Mouse (Mus musculus): ENCODE measurements around the gene Dkk3. TPM values are rescaled to one million over a fixed set of nuclear protein-coding genes. Genes with fewer than 3 reads are reported as not detected.
A peak's percentile ranks its signal among the peaks of the same experiment; 100 is the strongest.

Gene Dkk3
- total RNA-seq (2014; rRNA removed; ENCODE audit: low replicate concordance), result 53.8 and 56.0 TPM in 2 replicates
- polyA plus RNA-seq (2015; fragmentation: Nextera tagmentation; extraction: Ambion mirVana), result 90.6 and 96.6 TPM in 2 replicates

DNA sequence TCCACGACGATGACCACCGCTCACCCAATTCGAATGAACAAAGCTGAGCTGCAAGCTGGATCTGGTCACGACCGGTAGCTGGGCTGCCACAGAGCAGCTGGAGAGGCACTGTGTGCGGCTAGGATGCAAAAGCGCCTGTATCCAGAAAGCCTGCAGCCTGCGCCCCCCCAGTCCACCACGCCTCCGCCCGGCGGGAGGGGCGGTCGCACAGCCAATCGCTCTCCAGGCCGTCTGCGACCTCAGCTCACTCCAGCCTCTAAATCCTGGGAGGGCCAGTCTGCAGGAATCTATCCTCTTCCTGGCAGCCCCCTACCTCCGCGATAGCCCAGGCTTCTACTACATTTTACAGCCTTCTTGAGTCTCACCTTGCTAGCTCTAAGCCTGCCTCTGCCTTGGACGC lies at the start of gene Dkk3:
Gene Dkk3 (minus strand): TSS at position 116 of the 400 bp plus-strand sequence.
- no peak for TF ChIP-seq EP300 (IDR thresholded peaks at IDR 0.05; ENCODE audit: low read depth)
- no peak for TF ChIP-seq CTCF (IDR thresholded peaks at IDR 0.05; ENCODE audit: low read depth)

DNA sequence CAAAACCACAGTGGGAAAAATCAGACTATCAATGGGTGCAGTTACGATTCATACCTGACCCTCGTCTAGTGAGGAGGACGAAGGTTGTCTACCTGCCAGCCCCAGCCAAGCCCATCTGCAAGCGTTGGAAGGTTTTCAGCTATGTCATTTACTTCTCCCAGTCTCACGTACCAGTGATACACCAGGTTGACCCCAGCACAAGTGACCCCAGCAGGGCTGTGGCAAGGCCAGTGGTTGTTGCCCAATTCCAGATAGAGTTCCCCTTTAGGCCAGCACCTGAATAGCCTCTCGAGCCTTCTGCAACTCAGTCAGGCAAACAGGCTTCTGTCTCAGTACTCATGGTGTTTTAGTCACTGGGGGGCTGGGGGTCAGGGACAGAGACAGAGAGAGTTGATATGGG lies 48.9 kb upstream of the Dkk3 start:
- ATAC-seq (ENCODE audit: insufficient read depth, low read depth) (no peak), DNase-seq (ENCODE audit: low spot score) (no peak)
- peaks cover 24% of the 10 kb centered on the region for H3K4me1 ChIP-seq (ENCODE audit: control insufficient read depth, insufficient read depth)
- no peaks in the 10 kb centered on the region for H3K9me3 ChIP-seq (replicated peaks; ENCODE audit: control insufficient read depth, low read length)
- H3K4me3 ChIP-seq (ENCODE audit: low read depth, low read length), result no peak overlapping the region
- H3K4me2 ChIP-seq (ENCODE audit: low read depth, low read length), result no peak overlapping the region
- H3K27ac ChIP-seq (ENCODE audit: low read depth), result peak overlapping the region; percentile 52
- H3K27me3 ChIP-seq (ENCODE audit: control insufficient read depth, insufficient read depth, low read length), result no peaks in the 10 kb centered on the region
- H3K36me3 ChIP-seq (replicated peaks; ENCODE audit: control insufficient read depth, insufficient read depth, low read length), result no peaks in the 10 kb centered on the region
- TF ChIP-seq CTCF (IDR thresholded peaks at IDR 0.05; ENCODE audit: low read depth), result no peak
- no peak for TF ChIP-seq EP300 (IDR thresholded peaks at IDR 0.05; ENCODE audit: low read depth)
- H3K9ac ChIP-seq (replicated peaks; ENCODE audit: low read depth, low read length), result no peak overlapping the region
- 89% methylated on average over 6 of the region's 6 CpGs for WGBS

More for the DNA sequence above, at the start of gene Dkk3:
- Histone ChIP-seq H3K27ac (ENCODE audit: low read depth) (peak within 1 kb of the TSS; percentile 44), H3K27me3 (ENCODE audit: control insufficient read depth, insufficient read depth, low read length) (peaks cover 18% of the 10 kb centered on the region; the same call in 1 of the 2 replicates), H3K4me1 (ENCODE audit: control insufficient read depth, insufficient read depth) (peaks cover 11% of the 10 kb centered on the region; the same call in 1 of the 2 replicates), H3K36me3 (replicated peaks; ENCODE audit: control insufficient read depth, insufficient read depth, low read length) (no peaks in the 10 kb centered on the region), H3K4me2 (ENCODE audit: low read depth, low read length) (peak within 1 kb of the TSS; percentile 78), H3K9ac (replicated peaks; ENCODE audit: low read depth, low read length) (peak within 1 kb of the TSS; percentile 67), H3K9me3 (replicated peaks; ENCODE audit: control insufficient read depth, low read length) (no peaks in the 10 kb centered on the region), H3K4me3 (ENCODE audit: low read depth, low read length) (peak within 1 kb of the TSS; percentile 54)
- DNase-seq (ENCODE audit: low spot score) (no peak), ATAC-seq (ENCODE audit: insufficient read depth, low read depth) (peak; percentile 52)
- WGBS, result 13% methylated on average over 21 of the region's 21 CpGs

DNA sequence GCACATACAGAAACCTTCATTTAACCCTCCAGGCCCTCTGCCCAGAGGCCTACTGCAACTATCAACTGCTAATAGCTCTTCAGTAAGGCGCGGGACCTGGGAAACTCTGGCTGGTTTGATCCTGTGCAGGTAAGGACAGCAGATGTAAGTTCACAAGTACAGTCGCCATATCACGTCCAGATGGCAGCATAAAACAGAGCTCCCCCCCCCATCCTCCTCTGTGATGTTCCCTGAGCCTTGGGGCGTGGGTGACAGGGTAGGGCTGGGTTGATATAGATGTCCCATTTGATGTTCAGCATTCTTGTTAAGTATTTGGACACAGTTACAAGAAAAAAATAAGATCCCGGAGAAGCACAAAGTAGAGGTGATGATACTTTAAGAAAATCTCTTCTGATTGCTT lies 46.7 kb upstream of the Dkk3 start:
- Histone ChIP-seq H3K27ac (ENCODE audit: low read depth) (peak overlapping the region; percentile 90), H3K36me3 (replicated peaks; ENCODE audit: control insufficient read depth, insufficient read depth, low read length) (no peaks in the 10 kb centered on the region), H3K27me3 (ENCODE audit: control insufficient read depth, insufficient read depth, low read length) (no peaks in the 10 kb centered on the region), H3K4me2 (ENCODE audit: low read depth, low read length) (no peak overlapping the region), H3K4me1 (ENCODE audit: control insufficient read depth, insufficient read depth) (peaks cover 24% of the 10 kb centered on the region), H3K9ac (replicated peaks; ENCODE audit: low read depth, low read length) (no peak overlapping the region), H3K4me3 (ENCODE audit: low read depth, low read length) (no peak overlapping the region), H3K9me3 (replicated peaks; ENCODE audit: control insufficient read depth, low read length) (no peaks in the 10 kb centered on the region)
- WGBS, result 93% methylated on average over 6 of the region's 6 CpGs
- ATAC-seq (ENCODE audit: insufficient read depth, low read depth) (no peak), DNase-seq (ENCODE audit: low spot score) (no peak)
- no peak for TF ChIP-seq EP300 (IDR thresholded peaks at IDR 0.05; ENCODE audit: low read depth)
- no peak for TF ChIP-seq CTCF (IDR thresholded peaks at IDR 0.05; ENCODE audit: low read depth)

DNA sequence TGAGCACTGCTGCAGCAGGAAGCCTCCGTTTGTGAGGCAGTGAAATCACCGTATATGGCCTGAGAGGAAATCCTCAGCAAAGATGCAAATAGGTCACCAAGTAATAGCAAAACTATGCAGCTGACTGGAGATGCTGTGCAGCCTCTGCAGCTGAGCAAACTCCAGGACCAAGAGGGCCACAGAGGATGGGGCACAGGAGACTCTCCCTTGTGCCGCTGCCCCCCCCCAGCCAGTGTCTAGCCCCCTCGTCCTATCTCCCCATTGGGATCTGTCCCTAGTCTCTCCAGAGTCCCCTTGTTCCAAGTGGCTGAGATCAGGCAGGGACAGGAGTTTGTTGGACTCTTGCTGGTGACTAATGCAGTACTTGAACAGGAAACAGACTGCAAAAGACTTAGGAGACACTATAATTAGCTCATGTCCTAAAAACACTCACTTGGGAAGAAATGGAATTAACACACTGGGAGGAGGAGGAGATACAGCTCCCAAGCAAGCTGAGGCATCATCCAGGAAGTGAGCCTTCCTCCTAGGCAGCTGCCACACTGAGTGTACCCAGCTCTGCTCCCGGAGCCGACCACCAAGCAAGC lies 45.6 kb upstream of the Dkk3 start:
- TF ChIP-seq EP300 (IDR thresholded peaks at IDR 0.05; ENCODE audit: low read depth), result no peak
- TF ChIP-seq CTCF (IDR thresholded peaks at IDR 0.05; ENCODE audit: low read depth), result no peak
- peak; percentile 74 for DNase-seq (ENCODE audit: low spot score)
- no peaks in the 10 kb centered on the region for H3K36me3 ChIP-seq (replicated peaks; ENCODE audit: control insufficient read depth, insufficient read depth, low read length)
- H3K4me1 ChIP-seq (ENCODE audit: control insufficient read depth, insufficient read depth), result peaks cover 24% of the 10 kb centered on the region
- WGBS, result 17% methylated on average over 6 of the region's 6 CpGs
- H3K4me3 ChIP-seq (ENCODE audit: low read depth, low read length), result no peak overlapping the region
- H3K27ac ChIP-seq (ENCODE audit: low read depth), result peak overlapping the region; percentile 90
- H3K4me2 ChIP-seq (ENCODE audit: low read depth, low read length), result peak overlapping the region; percentile 33; the same call in 1 of the 2 replicates
- ATAC-seq (ENCODE audit: insufficient read depth, low read depth), result peak; percentile 70
- no peaks in the 10 kb centered on the region for H3K27me3 ChIP-seq (ENCODE audit: control insufficient read depth, insufficient read depth, low read length)
- H3K9me3 ChIP-seq (replicated peaks; ENCODE audit: control insufficient read depth, low read length), result no peaks in the 10 kb centered on the region
- H3K9ac ChIP-seq (replicated peaks; ENCODE audit: low read depth, low read length), result no peak overlapping the region

DNA sequence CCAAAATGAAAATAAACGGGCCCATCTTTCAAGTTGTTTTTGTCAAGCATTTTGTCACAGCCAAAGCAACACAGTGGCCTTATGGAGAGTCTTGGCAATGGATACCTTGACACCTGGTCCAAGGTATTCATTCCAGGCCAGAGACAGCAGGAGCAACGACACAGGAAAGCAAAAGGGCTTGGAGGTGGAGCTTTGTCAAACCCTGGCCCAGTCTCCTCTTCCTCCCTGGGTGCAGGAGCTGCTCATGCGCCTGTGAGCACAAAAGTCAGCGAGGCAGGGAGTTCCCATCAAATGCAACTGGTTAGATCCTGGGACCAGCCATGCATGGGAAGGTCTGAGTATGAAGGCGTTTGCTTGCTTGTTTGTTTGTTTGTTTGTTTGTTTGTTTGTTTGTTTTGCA lies 45.1 kb upstream of the Dkk3 start:
- H3K9me3 ChIP-seq (replicated peaks; ENCODE audit: control insufficient read depth, low read length), result no peaks in the 10 kb centered on the region
- peaks cover 22% of the 10 kb centered on the region for H3K4me1 ChIP-seq (ENCODE audit: control insufficient read depth, insufficient read depth)
- no peak for TF ChIP-seq EP300 (IDR thresholded peaks at IDR 0.05; ENCODE audit: low read depth)
- no peak for TF ChIP-seq CTCF (IDR thresholded peaks at IDR 0.05; ENCODE audit: low read depth)
- no peak overlapping the region for H3K4me2 ChIP-seq (ENCODE audit: low read depth, low read length)
- DNase-seq (ENCODE audit: low spot score) (no peak), ATAC-seq (ENCODE audit: insufficient read depth, low read depth) (no peak)
- 62% methylated on average over 5 of the region's 5 CpGs for WGBS
- H3K36me3 ChIP-seq (replicated peaks; ENCODE audit: control insufficient read depth, insufficient read depth, low read length), result no peaks in the 10 kb centered on the region
- H3K9ac ChIP-seq (replicated peaks; ENCODE audit: low read depth, low read length), result no peak overlapping the region
- peak overlapping the region; percentile 90 for H3K27ac ChIP-seq (ENCODE audit: low read depth)
- H3K27me3 ChIP-seq (ENCODE audit: control insufficient read depth, insufficient read depth, low read length), result no peaks in the 10 kb centered on the region
- no peak overlapping the region for H3K4me3 ChIP-seq (ENCODE audit: low read depth, low read length)

DNA sequence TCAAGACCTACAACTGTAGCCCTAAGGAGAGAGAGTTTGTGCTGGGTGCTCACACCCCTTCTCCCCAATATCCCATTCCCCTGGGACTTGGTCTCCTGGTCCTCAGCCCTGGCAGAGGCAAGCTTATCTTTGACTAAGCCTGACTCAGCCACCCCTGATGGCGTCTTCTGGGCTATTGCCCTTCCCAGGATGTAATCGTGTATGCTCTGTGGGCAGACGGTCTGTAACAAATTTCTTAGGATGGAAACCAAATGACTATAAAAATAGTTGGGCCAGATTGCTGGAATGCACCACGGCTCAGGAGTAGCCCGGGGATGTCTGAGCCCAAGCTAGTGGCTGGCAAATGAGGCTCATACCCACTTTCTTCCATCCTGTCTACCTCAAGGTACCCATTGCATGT lies 44.0 kb upstream of the Dkk3 start:
- H3K4me1 ChIP-seq (ENCODE audit: control insufficient read depth, insufficient read depth), result peaks cover 16% of the 10 kb centered on the region
- WGBS, result 68% methylated on average over 5 of the region's 5 CpGs
- no peak overlapping the region for H3K4me3 ChIP-seq (ENCODE audit: low read depth, low read length)
- ATAC-seq (ENCODE audit: insufficient read depth, low read depth), result no peak
- no peak for DNase-seq (ENCODE audit: low spot score)
- H3K9ac ChIP-seq (replicated peaks; ENCODE audit: low read depth, low read length), result no peak overlapping the region
- H3K27me3 ChIP-seq (ENCODE audit: control insufficient read depth, insufficient read depth, low read length), result no peaks in the 10 kb centered on the region
- no peak for TF ChIP-seq EP300 (IDR thresholded peaks at IDR 0.05; ENCODE audit: low read depth)
- TF ChIP-seq CTCF (IDR thresholded peaks at IDR 0.05; ENCODE audit: low read depth), result no peak
- H3K4me2 ChIP-seq (ENCODE audit: low read depth, low read length), result no peak overlapping the region
- no peaks in the 10 kb centered on the region for H3K9me3 ChIP-seq (replicated peaks; ENCODE audit: control insufficient read depth, low read length)
- no peak overlapping the region for H3K27ac ChIP-seq (ENCODE audit: low read depth)
- H3K36me3 ChIP-seq (replicated peaks; ENCODE audit: control insufficient read depth, insufficient read depth, low read length), result no peaks in the 10 kb centered on the region
